Mouse (Mus musculus) thymus, adult 2 months (tissue): Measurements from ENCODE around the gene Sult1a1. TPM values are rescaled to one million over a fixed set of nuclear protein-coding genes. Genes with fewer than 3 reads are reported as not detected.
"Not testable (repeated sequence)": the region's sequence is repeated elsewhere in the genome, so short reads cannot be mapped to it uniquely, and the experiment has no call there.

Source experiments
- DNase-seq: peaks from one replicate; pipeline ENCODE4 v3.0.0; 2021
- H3K27ac ChIP-seq: fragments of 200-500 bp; 2 replicates; pipeline ENCODE4 v1.5.1; 2012; ENCODE audit warnings: low read length, control low read depth; ENCODE audit not compliant: control insufficient read depth, insufficient read depth
- H3K27me3 ChIP-seq: fragments of 200-500 bp; 2 replicates; pipeline ENCODE4 v1.6.1; 2012; ENCODE audit warnings: mild to moderate bottlenecking, low read length, moderate library complexity, mixed read lengths; ENCODE audit not compliant: control insufficient read depth, insufficient read depth
- H3K36me3 ChIP-seq: fragments of 200-500 bp; 2 replicates; pipeline ENCODE4 v1.6.1; 2012; ENCODE audit warnings: mild to moderate bottlenecking, low read length, moderate library complexity; ENCODE audit not compliant: control insufficient read depth, insufficient read depth
- H3K4me1 ChIP-seq: fragments of 200-500 bp; replicated peaks from 2 replicates; pipeline ENCODE4 v1.6.1; 2012; ENCODE audit warnings: low read length; ENCODE audit not compliant: control insufficient read depth, insufficient read depth
- H3K4me3 ChIP-seq: fragments of 200-500 bp; 2 replicates; pipeline ENCODE4 v1.5.1; 2012; ENCODE audit warnings: mild to moderate bottlenecking, low read length, control low read depth, moderate library complexity; ENCODE audit not compliant: control insufficient read depth, insufficient read depth
- CTCF ChIP-seq: fragments of 200-500 bp; IDR thresholded peaks from 2 replicates; pipeline ENCODE4 v1.5.1; 2012; ENCODE audit warnings: mild to moderate bottlenecking, control low read depth, low read length, moderate library complexity, borderline replicate concordance; ENCODE audit not compliant: control insufficient read depth, poor library complexity, insufficient read depth; ENCODE audit errors: extremely low read depth
- POLR2A ChIP-seq: fragments of 200-500 bp; IDR thresholded peaks from 2 replicates; pipeline ENCODE4 v1.6.1; 2012; ENCODE audit warnings: mild to moderate bottlenecking, low read length, control low read depth, moderate library complexity; ENCODE audit not compliant: control insufficient read depth, poor library complexity, insufficient read depth; ENCODE audit errors: extremely low read depth
- WGBS: fragments of 180-500 bp; shearing (Covaris S2); methylation state at CpG from one replicate; pipeline ENCODE4 v1.1.7; 2018; 5-methylcytosine and 5-hydroxymethylcytosine counted together
- polyA plus RNA-seq: library from polyadenylated mRNA; depleted of rRNA; stranded (reverse); fragments of >200 nt; gene quantifications from 2 replicates; pipeline ENCODE4 v1.2.3, GENCODE M21; 2012

The Sult1a1 gene
- polyA plus RNA-seq, 1 experiment: 14.8 TPM

- DNase-seq: peak; percentile 16
- Histone ChIP-seq H3K36me3 (no peaks in the 10 kb centered on the region), H3K27ac (peak overlapping the region; percentile 61), H3K27me3 (no peaks in the 10 kb centered on the region), H3K4me3 (no peak overlapping the region), H3K4me1 (peaks cover 5% of the 10 kb centered on the region)
- TF ChIP-seq CTCF: no peak
- TF ChIP-seq POLR2A: no peak
- 45% methylated on average over 3 of the region's 3 CpGs for WGBS
These were observed 20.5 kb downstream of the Sult1a1 start for GRCm38 (mm10) chr7:126655695-126656094.

GRCm38 (mm10) chr7:126653991-126654390 is 22.2 kb downstream of the Sult1a1 start:
- no peak for TF ChIP-seq CTCF
- TF ChIP-seq POLR2A: no peak
- H3K4me1 ChIP-seq: peaks cover 5% of the 10 kb centered on the region
- H3K36me3 ChIP-seq: no peaks in the 10 kb centered on the region
- no peak for DNase-seq
- no peak overlapping the region for H3K27ac ChIP-seq
- 35% methylated on average over 2 of the region's 2 CpGs for WGBS
- H3K27me3 ChIP-seq: no peaks in the 10 kb centered on the region
- H3K4me3 ChIP-seq: no peak overlapping the region

GRCm38 (mm10) chr7:126650852-126651251 is 25.4 kb downstream of the Sult1a1 start:
- H3K4me3 ChIP-seq: no peak overlapping the region
- DNase-seq: no peak
- peaks cover 2% of the 10 kb centered on the region for H3K4me1 ChIP-seq
- no peak overlapping the region for H3K27ac ChIP-seq
- TF ChIP-seq CTCF (no peak), POLR2A (no peak)
- H3K36me3 ChIP-seq: no peaks in the 10 kb centered on the region
- H3K27me3 ChIP-seq: no peaks in the 10 kb centered on the region
- WGBS: 93% methylated on average over 2 of the region's 2 CpGs

GRCm38 (mm10) chr7:126649231-126650051 is 26.8 kb downstream of the Sult1a1 start, which contains the start of gene Sgf29:
Gene Sgf29, plus strand, starts transcription at chr7:126649309.
- peak; percentile 66; the same call in 1 of the 2 replicates for TF ChIP-seq CTCF
- peak; percentile 92 for TF ChIP-seq POLR2A
- Histone ChIP-seq H3K36me3 (no peaks in the 10 kb centered on the region), H3K4me1 (no peaks in the 10 kb centered on the region), H3K27me3 (no peaks in the 10 kb centered on the region), H3K27ac (peak within 1 kb of the TSS; percentile 55), H3K4me3 (peak within 1 kb of the TSS; percentile 59)
- peak; percentile 93 for DNase-seq
- WGBS: 1% methylated on average over 57 of the region's 57 CpGs

- no peak for TF ChIP-seq CTCF
- no peak for TF ChIP-seq POLR2A
- DNase-seq: no peak
- WGBS: 88% methylated on average over 4 of the region's 4 CpGs
- no peaks in the 10 kb centered on the region for H3K27me3 ChIP-seq
- H3K27ac ChIP-seq: no peak overlapping the region
- H3K4me3 ChIP-seq: no peak overlapping the region
- no peaks in the 10 kb centered on the region for H3K36me3 ChIP-seq
- H3K4me1 ChIP-seq: no peaks in the 10 kb centered on the region
These were observed 27.7 kb downstream of the Sult1a1 start for GRCm38 (mm10) chr7:126648486-126648885.

- H3K27ac ChIP-seq: no peak overlapping the region
These were observed 30.5 kb downstream of the Sult1a1 start for GRCm38 (mm10) chr7:126645708-126646107.

GRCm38 (mm10) chr7:126644914-126645313 is 31.3 kb downstream of the Sult1a1 start:
- TF ChIP-seq CTCF: no peak
- no peak for TF ChIP-seq POLR2A

More at GRCm38 (mm10) chr7:126645708-126646107, 30.5 kb downstream of the Sult1a1 start:
- 69% methylated on average over 5 of the region's 5 CpGs for WGBS
- H3K36me3 ChIP-seq: no peaks in the 10 kb centered on the region
- no peaks in the 10 kb centered on the region for H3K4me1 ChIP-seq
- H3K4me3 ChIP-seq: no peak overlapping the region
- no peaks in the 10 kb centered on the region for H3K27me3 ChIP-seq
- DNase-seq: no peak
- TF ChIP-seq POLR2A (no peak), CTCF (no peak)

GRCm38 (mm10) chr7:126644345-126644744 is 31.9 kb downstream of the Sult1a1 start:
- no peak overlapping the region for H3K27ac ChIP-seq

More at GRCm38 (mm10) chr7:126644914-126645313, 31.3 kb downstream of the Sult1a1 start:
- no peaks in the 10 kb centered on the region for H3K4me1 ChIP-seq
- no peaks in the 10 kb centered on the region for H3K27me3 ChIP-seq
- DNase-seq: no peak
- no peak overlapping the region for H3K4me3 ChIP-seq
- no peaks in the 10 kb centered on the region for H3K36me3 ChIP-seq
- H3K27ac ChIP-seq: no peak overlapping the region

GRCm38 (mm10) chr7:126643244-126643617 is 33.0 kb downstream of the Sult1a1 start:
- not testable (repeated sequence) for H3K27ac ChIP-seq, H3K4me1 ChIP-seq, H3K36me3 ChIP-seq, H3K4me3 ChIP-seq, H3K27me3 ChIP-seq
- DNase-seq: peak; percentile 14
- WGBS: 17% methylated on average over 3 of the region's 3 CpGs

More at GRCm38 (mm10) chr7:126644345-126644744, 31.9 kb downstream of the Sult1a1 start:
- no peak overlapping the region for H3K4me3 ChIP-seq
- H3K4me1 ChIP-seq: no peaks in the 10 kb centered on the region
- no peaks in the 10 kb centered on the region for H3K36me3 ChIP-seq
- H3K27me3 ChIP-seq: no peaks in the 10 kb centered on the region
- WGBS: 80% methylated on average over 3 of the region's 3 CpGs
- TF ChIP-seq POLR2A (no peak), CTCF (no peak)
- no peak for DNase-seq
